Mouse (Mus musculus): ENCODE data around the gene Gpr108. TPM values are rescaled to one million over a fixed set of nuclear protein-coding genes. Genes with fewer than 3 reads are reported as not detected.

Gpr108 gene
- polyA plus RNA-seq, 1 experiment from 2014 or later = 22.8 TPM

Small RNA genes lying within 50 kb of the gene (microRNA-seq; reads per million reads assigned to microRNA genes)
- gene Mir6978 = not detected

Other genes starting within 250 kb of the Gpr108 start
- gene Pspn, start 248.4 kb downstream of the Gpr108 start, polyA plus RNA-seq (2016; fragmentation: Nextera tagmentation; extraction: Ambion mirVana) = 0.35 and 0.50 TPM in 2 replicates
- 82.3 and 83.9 TPM in 2 replicates for gene Gtf2f1, start 237.2 kb downstream of the Gpr108 start, polyA plus RNA-seq (2016; fragmentation: Nextera tagmentation; extraction: Ambion mirVana)
- 0.34 and 0.43 TPM in 2 replicates for gene Gm17949, start 237.0 kb downstream of the Gpr108 start, polyA plus RNA-seq (2016; fragmentation: Nextera tagmentation; extraction: Ambion mirVana)
- 47.7 and 50.2 TPM in 2 replicates for gene Khsrp, start 216.9 kb downstream of the Gpr108 start, polyA plus RNA-seq (2016; fragmentation: Nextera tagmentation; extraction: Ambion mirVana)
- gene Slc25a41, start 206.8 kb downstream of the Gpr108 start, polyA plus RNA-seq (2016; fragmentation: Nextera tagmentation; extraction: Ambion mirVana) = not detected in 2 replicates
- 3.6 and 4.0 TPM in 2 replicates for gene Crb3, start 189.3 kb downstream of the Gpr108 start, polyA plus RNA-seq (2016; fragmentation: Nextera tagmentation; extraction: Ambion mirVana)
- gene Slc25a23, start 188.6 kb downstream of the Gpr108 start, polyA plus RNA-seq (2016; fragmentation: Nextera tagmentation; extraction: Ambion mirVana) = 10.0 and 10.6 TPM in 2 replicates
- gene Dennd1c, start 169.9 kb downstream of the Gpr108 start, polyA plus RNA-seq (2016; fragmentation: Nextera tagmentation; extraction: Ambion mirVana) = 2.7 and 4.1 TPM in 2 replicates
- 36.2 and 40.1 TPM in 2 replicates for gene Tubb4a, start 160.7 kb downstream of the Gpr108 start, polyA plus RNA-seq (2016; fragmentation: Nextera tagmentation; extraction: Ambion mirVana)
- gene Tnfsf9, start 143.1 kb downstream of the Gpr108 start, polyA plus RNA-seq (2016; fragmentation: Nextera tagmentation; extraction: Ambion mirVana) = 10.6 and 11.3 TPM in 2 replicates
- not detected in 2 replicates for gene Cd70, start 98.7 kb downstream of the Gpr108 start, polyA plus RNA-seq (2016; fragmentation: Nextera tagmentation; extraction: Ambion mirVana)
- gene Tnfsf14, start 54.3 kb downstream of the Gpr108 start, polyA plus RNA-seq (2016; fragmentation: Nextera tagmentation; extraction: Ambion mirVana) = 0.15 and 0.16 TPM in 2 replicates
- gene C3, start 20.3 kb downstream of the Gpr108 start, polyA plus RNA-seq (2016; fragmentation: Nextera tagmentation; extraction: Ambion mirVana) = 0.30 TPM in 1 of 2 replicates, not detected in the other
- gene Trip10, start 1.0 kb upstream of the Gpr108 start, polyA plus RNA-seq (2016; fragmentation: Nextera tagmentation; extraction: Ambion mirVana) = 43.8 and 49.9 TPM in 2 replicates
- 1.4 and 1.7 TPM in 2 replicates for gene Vav1, start 30.7 kb upstream of the Gpr108 start, polyA plus RNA-seq (2016; fragmentation: Nextera tagmentation; extraction: Ambion mirVana)
- gene Adgre1, start 110.2 kb upstream of the Gpr108 start, polyA plus RNA-seq (2016; fragmentation: Nextera tagmentation; extraction: Ambion mirVana) = 0.90 and 1.5 TPM in 2 replicates